Mouse (Mus musculus): ENCODE measurements around the gene Gm29776. TPM values are rescaled to one million over a fixed set of nuclear protein-coding genes. Genes with fewer than 3 reads are reported as not detected.

The Gm29776 gene
- total RNA-seq, 2 experiments from 2014 or later: 0.14 TPM; not detected in 1

GRCm38 (mm10) chr14:54664477-54665222 lies 34.0 kb downstream of the Gm29776 start:
- DNase-seq (ENCODE audit: low spot score in 2 of 2): peak; percentile 45 to 92

DNA sequence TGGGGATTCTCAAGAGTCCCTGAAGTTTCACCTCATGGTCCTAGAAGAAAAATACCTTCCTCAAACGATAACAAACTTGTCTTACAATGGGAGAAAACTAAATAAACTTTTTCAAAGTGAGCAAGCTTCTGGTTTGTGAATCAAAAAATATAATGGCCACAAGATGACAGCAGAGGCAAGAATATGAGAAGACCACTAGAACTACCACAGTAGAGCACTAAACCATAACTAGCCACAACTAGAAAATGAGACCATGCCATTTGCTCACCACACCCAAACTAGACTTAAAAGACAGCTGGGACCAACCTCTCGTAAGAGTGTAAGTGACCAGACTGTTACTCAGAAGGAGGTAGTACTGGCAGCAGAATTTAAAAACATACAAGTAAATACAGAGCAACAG lies 38.6 kb downstream of the Gm29776 start:
- DNase-seq (ENCODE audit: low spot score in 2 of 2): peak in 1 of 2 experiments; percentile 43
- intact Hi-C loops (cut with DNase I): no loop called here

More at GRCm38 (mm10) chr14:54664477-54665222, 34.0 kb downstream of the Gm29776 start:
- intact Hi-C loops (cut with DNase I): no loop called here

DNA sequence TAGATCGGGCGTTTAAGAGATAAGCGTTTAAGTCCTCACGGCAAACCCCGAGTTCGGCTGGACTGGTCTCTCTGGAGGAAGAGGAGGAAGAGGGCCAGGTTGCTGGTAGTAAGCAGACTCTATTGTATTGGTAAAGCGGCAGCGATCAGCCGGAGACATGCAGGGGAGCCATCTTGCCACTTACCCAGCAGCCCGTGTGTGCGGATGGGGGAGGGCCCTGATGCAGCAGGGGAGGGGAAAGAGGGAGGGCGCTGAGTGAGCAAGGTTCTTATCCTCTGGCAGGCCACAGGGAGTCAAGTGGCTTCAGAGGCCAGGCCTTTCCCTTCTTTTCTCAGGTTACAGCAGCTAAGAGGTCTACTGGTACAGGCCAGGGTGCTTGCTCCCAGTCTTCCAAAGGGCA lies 45.1 kb downstream of the Gm29776 start:
- intact Hi-C loops (cut with DNase I): no loop called here
- DNase-seq (ENCODE audit: low spot score in 2 of 2): peak; percentile 82 to 91

DNA sequence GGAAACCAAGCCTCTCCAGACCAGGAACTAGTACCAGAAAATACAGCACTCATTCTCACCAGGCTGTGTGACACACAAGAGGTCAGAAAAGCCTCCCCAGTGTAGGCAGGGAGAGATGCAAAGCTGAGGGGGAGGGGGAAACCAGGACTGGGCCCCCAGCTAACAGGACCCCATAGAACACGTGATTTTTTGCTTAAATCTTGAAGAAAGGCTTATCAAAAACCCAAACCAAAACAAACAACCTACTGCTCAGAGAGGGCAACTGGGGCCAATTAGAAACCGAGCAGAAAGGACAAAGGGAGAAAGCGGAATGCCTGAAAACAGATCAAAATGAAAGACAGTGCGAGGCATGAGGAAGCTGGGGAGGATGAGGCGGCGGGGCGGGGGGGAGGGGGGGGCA lies 45.8 kb downstream of the Gm29776 start:
- no peak for DNase-seq (ENCODE audit: low spot score in 2 of 2)
- intact Hi-C loops (cut with DNase I): no loop called here

DNA sequence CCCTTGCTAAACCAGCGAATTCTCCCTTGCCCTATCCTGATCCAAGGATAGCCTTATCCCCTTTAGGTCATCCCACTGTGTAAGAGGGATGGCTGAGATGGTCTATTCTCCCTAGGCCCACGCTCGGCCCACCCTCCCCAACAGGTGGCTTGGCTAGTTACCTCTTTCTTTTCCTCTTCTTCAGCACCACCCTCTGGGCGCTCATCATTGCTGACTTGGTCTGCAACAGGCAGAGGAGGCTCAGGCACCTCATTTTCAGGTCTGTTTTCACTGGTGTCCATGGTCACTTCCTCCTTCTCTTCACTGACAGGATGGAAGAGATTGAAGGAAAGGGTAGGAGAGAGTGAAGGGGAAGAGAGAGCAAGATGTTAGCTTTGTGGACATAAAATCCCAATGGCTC lies 47.1 kb downstream of the Gm29776 start:
- DNase-seq (ENCODE audit: low spot score in 2 of 2): no peak
- intact Hi-C loops (cut with DNase I): loop anchor here (1.0 kb wide), 1 partner anchor 50 kb away; no protein-coding TSS in a partner anchor

DNA sequence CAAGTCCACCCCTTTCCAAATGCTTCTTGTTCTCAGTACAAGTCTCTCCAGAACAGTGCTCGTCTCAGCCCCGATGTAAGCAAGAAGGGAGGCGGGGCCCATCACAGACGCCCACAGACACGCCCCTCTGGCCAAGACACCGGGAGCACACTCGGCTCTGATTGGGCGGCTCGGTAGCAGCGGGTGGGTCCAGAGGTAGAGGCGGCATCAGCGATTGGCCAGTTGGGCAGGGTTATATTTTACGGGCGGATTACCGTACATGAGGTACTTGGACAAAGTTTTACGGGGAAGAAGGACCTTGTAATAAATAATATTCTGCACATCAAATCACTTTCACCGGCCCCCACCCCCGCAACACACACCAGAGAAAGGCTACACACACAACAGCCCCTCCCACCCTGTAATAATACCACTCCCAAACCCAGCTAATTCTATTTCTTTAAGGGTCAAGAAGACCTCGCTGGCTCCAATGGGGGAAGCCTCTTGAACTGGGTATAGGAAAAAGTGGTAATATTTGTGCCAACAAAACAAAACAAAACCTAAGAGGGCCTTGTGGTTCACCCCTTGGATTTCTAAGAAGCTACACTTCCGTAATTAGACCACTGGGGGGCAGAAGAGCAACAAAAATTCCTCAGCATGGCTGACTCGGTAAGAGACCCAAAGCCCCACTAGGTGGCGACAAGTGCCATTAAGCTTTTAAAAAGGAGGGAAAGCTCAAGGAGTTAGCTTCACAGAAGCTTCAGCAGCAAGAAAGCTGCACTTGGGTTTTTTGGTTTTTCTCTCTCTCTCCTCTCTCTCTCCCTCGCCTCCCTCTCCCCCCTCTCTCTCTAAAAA lies 47.8 kb downstream of the Gm29776 start:
- DNase-seq (ENCODE audit: low spot score in 2 of 2): peak; percentile 81 to 92
- intact Hi-C loops (cut with DNase I): loop anchor here (1.0 kb wide), 1 partner anchor 50 kb away; no protein-coding TSS in a partner anchor

DNA sequence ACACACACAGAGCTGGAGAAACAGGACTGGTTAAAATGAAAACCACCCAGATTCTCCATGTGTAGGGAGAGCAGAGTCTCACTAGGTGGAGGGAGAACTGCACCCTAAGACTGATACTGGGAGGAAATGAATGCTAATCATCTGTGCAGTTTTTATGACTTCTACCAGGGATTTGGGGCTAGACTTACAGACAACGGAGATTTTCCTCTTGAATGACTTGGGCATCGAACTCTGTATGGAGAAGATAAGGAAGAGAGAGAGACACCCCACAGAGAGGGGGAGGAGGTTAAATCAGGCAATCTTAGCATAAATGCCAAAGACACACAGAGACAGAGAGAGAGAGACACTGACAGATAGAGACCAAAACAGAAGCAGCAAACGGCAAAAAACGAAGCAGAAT lies 50.7 kb downstream of the Gm29776 start:
- no peak for DNase-seq (ENCODE audit: low spot score in 2 of 2)
- intact Hi-C loops (cut with DNase I): no loop called here

- DNase-seq (ENCODE audit: low spot score in 2 of 2): no peak
- intact Hi-C loops (cut with DNase I): no loop called here
These were observed 51.6 kb downstream of the Gm29776 start for GRCm38 (mm10) chr14:54646898-54647636.

- intact Hi-C loops (cut with DNase I): no loop called here
- DNase-seq (ENCODE audit: low spot score in 2 of 2): no peak
These were observed 52.2 kb downstream of the Gm29776 start for GRCm38 (mm10) chr14:54646455-54646854.

GRCm38 (mm10) chr14:54644294-54644693 lies 54.3 kb downstream of the Gm29776 start:
- intact Hi-C loops (cut with DNase I): loop anchor here (5.0 kb wide), 1 partner anchor 417 kb away; no protein-coding TSS in a partner anchor
- no peak for DNase-seq (ENCODE audit: low spot score in 2 of 2)

- no peak for DNase-seq (ENCODE audit: low spot score in 2 of 2)
- intact Hi-C loops (cut with DNase I): loop anchor here (5.0 kb wide), 1 partner anchor 416 kb away; no protein-coding TSS in a partner anchor
These were observed 55.6 kb downstream of the Gm29776 start for GRCm38 (mm10) chr14:54643011-54643410.

Small RNA genes within 50 kb of the gene (microRNA-seq; reads per million reads assigned to microRNA genes)
- 0.34 to 0.50 reads per million in 2 experiments for gene Mir6948

Other genes with a start within 250 kb of the Gm29776 start
- 10 to 100 TPM; 20.6 to 26.9 TPM for gene Lrp10, start 234.7 kb downstream of the Gm29776 start, total RNA-seq (2021)
- 1 to 10 TPM; 3.5 to 6.6 TPM for gene Rem2, start 222.7 kb downstream of the Gm29776 start, total RNA-seq (2021)
- gene Prmt5, start 181.3 kb downstream of the Gm29776 start, total RNA-seq (2021): 10 to 100 TPM; 49.3 to 54.7 TPM
- 1 to 10 TPM; 1.9 TPM for gene Haus4, start 144.2 kb downstream of the Gm29776 start, total RNA-seq (2021)
- 1 to 10 TPM; 1.6 to 2.1 TPM for gene Ajuba, start 121.3 kb downstream of the Gm29776 start, total RNA-seq (2021)
- gene 4931414P19Rik, start 92.8 kb downstream of the Gm29776 start, total RNA-seq (2021): 10 to 100 TPM in 1 of 2 experiments, 1 to 10 TPM in 1; 8.9 to 10.4 TPM
- 100 to 1,000 TPM; 164 to 182 TPM for gene Psmb5, start 80.8 kb downstream of the Gm29776 start, total RNA-seq (2021)
- under 1 TPM in 1 of 2 experiments, not detected in 1; 0.07 TPM for gene Psmb11, start 77.4 kb downstream of the Gm29776 start, total RNA-seq (2021)
- not detected for gene Gm17606, start 57.9 kb downstream of the Gm29776 start, total RNA-seq (2021)
- 10 to 100 TPM in 1 of 2 experiments, 1 to 10 TPM in 1; 8.0 to 11.1 TPM for gene Cdh24, start 57.5 kb downstream of the Gm29776 start, total RNA-seq (2021)
- gene 1700123O20Rik, start 12.6 kb downstream of the Gm29776 start, total RNA-seq (2021): 10 to 100 TPM; 22.8 to 24.2 TPM
- 100 to 1,000 TPM; 180 to 192 TPM for gene Acin1, start 11.9 kb downstream of the Gm29776 start, total RNA-seq (2021)
- not detected for gene Cebpe, start 13.3 kb upstream of the Gm29776 start, total RNA-seq (2021)
- 10 to 100 TPM; 53.9 to 60.2 TPM for gene Slc7a8, start 83.1 kb upstream of the Gm29776 start, total RNA-seq (2021)
- not detected for gene Rnf212b, start 115.3 kb upstream of the Gm29776 start, total RNA-seq (2021)
- gene Homez, start 172.1 kb upstream of the Gm29776 start, total RNA-seq (2021): 10 to 100 TPM; 17.7 to 23.0 TPM
- gene Ppp1r3e, start 178.7 kb upstream of the Gm29776 start, total RNA-seq (2021): 10 to 100 TPM; 13.5 to 16.4 TPM
- 100 to 1,000 TPM; 135 to 136 TPM for gene Bcl2l2, start 184.5 kb upstream of the Gm29776 start, total RNA-seq (2021)
- 10 to 100 TPM in 1 of 2 experiments, 1 to 10 TPM in 1; 3.2 to 16.8 TPM for gene Gm20521, start 184.6 kb upstream of the Gm29776 start, total RNA-seq (2021)
- gene Pabpn1, start 193.7 kb upstream of the Gm29776 start, total RNA-seq (2021): 100 to 1,000 TPM; 204 to 231 TPM
- gene Slc22a17, start 214.3 kb upstream of the Gm29776 start, total RNA-seq (2021): 100 to 1,000 TPM; 628 to 630 TPM
- gene Efs, start 227.3 kb upstream of the Gm29776 start, total RNA-seq (2021): 1 to 10 TPM; 7.4 to 8.1 TPM
- gene Il25, start 233.9 kb upstream of the Gm29776 start, total RNA-seq (2021): not detected
- 10 to 100 TPM; 48.1 to 63.0 TPM for gene Cmtm5, start 237.4 kb upstream of the Gm29776 start, total RNA-seq (2021)